Mouse (Mus musculus) G1E (cell line): ENCODE measurements around the gene Txndc9.

Experiments
- CTCF ChIP-seq: IDR thresholded peaks from 2 replicates; pipeline ENCODE4 v1.5.1; 2012; ENCODE audit warnings: low read depth, low read length, inconsistent platforms, mixed read lengths
- GATA2 ChIP-seq: IDR thresholded peaks from 2 replicates; pipeline ENCODE4 v1.6.1; 2012; ENCODE audit warnings: low read depth, low read length, inconsistent platforms, borderline replicate concordance
- TAL1 ChIP-seq: conservative IDR thresholded peaks from 2 replicates; pipeline ENCODE4 v1.6.1; 2012; ENCODE audit warnings: low read depth, low read length, inconsistent platforms, mixed read lengths

GRCm38 (mm10) chr1:37958516-37958915, 39.2 kb downstream of the Txndc9 start:
- TF ChIP-seq CTCF (no peak), TAL1 (no peak), GATA2 (no peak)
